Mouse (Mus musculus): ENCODE data around the gene Kmt5a. TPM values are rescaled to one million over a fixed set of nuclear protein-coding genes. Genes with fewer than 3 reads are reported as not detected.
"Not testable (repeated sequence)": the region's sequence is repeated elsewhere in the genome, so short reads cannot be mapped to it uniquely, and the experiment has no call there.

Kmt5a gene
- total RNA-seq, 2 experiments from 2014 or later: 44.3 to 48.7 TPM

DNA sequence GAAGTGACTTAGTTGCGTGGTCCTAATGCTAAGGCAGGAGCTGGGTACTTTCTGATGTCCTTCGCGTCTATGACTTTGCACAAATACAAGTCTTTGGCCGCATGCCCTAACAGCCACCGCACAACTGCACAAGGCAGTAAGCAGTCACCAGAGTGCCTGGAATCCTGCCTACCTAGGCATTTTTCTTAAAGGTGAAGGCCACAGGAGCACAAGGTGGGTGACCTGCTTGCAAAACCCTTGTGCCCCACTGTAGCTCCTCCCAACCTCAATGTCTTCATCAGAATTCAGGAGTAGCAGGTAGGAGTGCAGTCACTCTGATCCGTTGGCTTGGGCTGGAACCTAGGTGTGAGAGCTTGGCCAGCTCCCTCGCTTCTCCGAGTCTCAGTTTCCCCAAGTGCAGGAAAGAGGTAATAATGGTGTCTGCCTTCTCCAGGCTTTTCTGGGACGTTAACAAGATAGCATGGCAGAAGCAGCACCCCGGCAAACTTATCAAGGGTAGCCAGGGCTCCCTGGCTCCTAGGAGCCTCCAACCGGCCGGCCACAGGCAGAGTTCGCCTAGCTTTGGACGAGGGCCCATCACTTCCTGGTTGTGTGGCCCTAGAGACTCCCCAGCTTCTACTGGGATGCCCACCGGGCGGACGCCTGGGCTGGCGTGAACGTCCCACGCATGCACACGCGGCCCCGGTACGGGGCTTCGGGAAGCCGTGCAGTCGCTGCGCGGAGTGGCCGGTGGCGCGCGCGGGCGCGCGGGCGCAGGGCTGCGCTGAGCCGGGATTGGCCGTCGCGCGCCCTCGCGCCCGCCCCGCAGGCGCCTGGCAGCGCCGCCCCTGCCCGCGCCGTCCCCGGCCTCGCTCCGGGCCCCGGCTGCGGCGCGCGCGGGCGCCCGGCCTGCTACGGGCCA is 5.2 kb downstream of the Kmt5a start:
- intact Hi-C loops (cut with DNase I): loop anchor here (5.0 kb wide), 1 partner anchor 37 kb away; the partner anchor contains the start of gene Snrnp35
- DNase-seq (ENCODE audit: low spot score in 2 of 2): peak; percentile 68 to 80

DNA sequence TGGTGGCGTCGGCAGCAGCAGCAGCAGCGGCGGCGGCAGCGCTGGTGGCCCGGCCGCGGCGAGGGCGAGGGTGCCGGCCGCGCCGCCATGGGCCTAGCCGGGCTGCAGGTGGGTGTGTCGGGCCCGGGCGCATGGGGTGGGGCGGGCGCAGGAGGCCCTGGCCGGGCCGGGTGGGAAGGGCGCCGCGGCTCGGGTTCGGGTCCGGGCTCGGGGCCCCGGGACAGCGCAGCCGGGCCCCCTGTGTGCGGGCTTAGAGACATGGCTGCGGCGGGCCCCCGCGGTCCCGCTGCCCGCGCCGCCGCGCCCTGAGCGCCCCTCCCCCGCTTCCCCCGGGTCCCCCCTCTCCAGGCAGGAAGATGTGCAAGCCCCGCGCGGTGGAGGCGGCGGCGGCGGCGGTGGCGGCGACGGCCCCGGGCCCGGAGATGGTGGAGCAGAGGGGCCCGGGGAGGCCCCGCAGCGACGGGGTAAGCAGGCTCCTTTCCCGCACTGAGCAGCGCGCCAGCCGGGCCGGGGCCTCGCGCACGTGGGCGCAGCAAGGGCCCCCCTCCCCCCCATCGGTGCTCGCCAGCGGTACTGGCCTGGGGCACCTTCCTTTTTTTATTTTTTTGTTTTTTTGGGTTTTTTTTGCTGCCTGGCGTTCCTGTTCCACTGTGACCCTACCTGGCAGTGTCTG is 6.0 kb downstream of the Kmt5a start:
- intact Hi-C loops (cut with DNase I): loop anchor here (5.0 kb wide), 1 partner anchor 37 kb away; the partner anchor contains the start of gene Snrnp35
- peak in 1 of 2 experiments; percentile 23 for DNase-seq (ENCODE audit: low spot score in 2 of 2)

DNA sequence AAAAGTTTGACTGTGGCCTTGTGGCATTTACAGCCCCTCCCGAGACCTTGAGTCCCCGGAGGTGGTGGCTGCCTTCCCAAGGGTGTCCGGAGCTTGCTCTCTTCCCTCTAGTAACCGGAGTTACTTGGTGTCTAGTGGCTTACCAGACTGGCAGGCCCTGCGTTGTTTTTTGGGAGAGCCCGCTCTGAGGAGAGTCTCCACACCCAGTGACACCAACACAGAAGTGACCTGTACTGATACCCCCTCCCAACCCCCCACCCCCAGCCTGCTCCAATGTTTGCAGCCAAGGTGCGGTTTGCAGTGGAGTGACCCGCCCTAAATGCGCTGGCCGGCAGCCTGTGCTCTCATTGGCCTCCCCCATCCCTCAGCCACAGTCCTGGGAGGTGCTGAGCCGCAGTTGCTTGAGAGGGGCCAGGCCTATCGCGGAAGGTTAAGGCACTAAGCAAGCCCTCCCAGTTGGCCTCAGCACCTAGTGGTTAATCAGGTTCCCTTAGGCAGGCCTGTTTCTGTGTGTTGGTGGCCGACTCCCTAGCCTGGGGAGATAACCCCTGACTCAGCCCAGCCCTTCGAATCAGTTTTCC is 6.7 kb downstream of the Kmt5a start:
- intact Hi-C loops (cut with DNase I): loop anchor here (5.0 kb wide), 1 partner anchor 36 kb away; the partner anchor contains the start of gene Snrnp35
- no peak for DNase-seq (ENCODE audit: low spot score in 2 of 2)

DNA sequence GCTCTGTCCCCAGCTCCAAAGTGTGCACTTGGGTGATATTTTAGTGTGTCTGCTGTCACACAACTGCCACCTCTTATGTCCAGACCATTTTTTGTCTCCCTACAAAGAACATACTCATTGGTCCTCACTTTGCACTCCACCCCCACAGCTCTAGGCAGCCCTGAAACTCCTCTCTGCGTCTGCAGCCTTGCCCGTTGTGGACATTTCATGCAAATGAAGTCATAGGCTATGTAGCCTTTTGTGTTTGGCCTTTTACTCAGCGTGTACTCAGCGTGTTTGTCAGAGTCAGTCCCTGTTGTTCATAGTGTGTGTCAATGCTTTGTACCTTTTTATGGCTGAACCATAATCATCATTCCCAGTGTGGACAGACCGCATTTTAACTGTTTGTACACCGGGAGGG is 9.8 kb downstream of the Kmt5a start:
- intact Hi-C loops (cut with DNase I): loop anchor here (5.0 kb wide), 1 partner anchor 33 kb away; the partner anchor contains the start of gene Snrnp35

DNA sequence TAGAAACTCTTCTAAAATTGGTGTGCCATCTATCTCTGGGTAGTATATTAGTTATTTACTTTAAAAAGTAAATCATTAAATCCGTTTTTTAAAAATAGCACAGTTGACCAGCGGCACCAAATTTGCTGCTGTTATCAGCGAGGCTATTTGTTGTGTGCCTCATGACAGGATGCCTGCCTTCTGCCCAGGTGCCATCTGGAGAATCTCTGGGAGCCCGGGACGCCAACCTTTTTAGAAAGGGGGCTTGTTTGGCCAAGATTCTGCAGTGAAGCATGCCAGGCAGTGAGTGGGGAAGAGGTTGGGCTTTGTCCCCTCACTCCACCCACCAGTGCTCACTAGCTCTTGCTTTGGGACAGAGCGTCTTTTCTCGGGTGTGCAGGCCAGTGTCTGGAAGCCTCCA is 10.3 kb downstream of the Kmt5a start:
- no peak for DNase-seq (ENCODE audit: low spot score in 2 of 2)
- intact Hi-C loops (cut with DNase I): no loop called here

More for the DNA sequence above, 9.8 kb downstream of the Kmt5a start:
- no peak for DNase-seq (ENCODE audit: low spot score in 2 of 2)

DNA sequence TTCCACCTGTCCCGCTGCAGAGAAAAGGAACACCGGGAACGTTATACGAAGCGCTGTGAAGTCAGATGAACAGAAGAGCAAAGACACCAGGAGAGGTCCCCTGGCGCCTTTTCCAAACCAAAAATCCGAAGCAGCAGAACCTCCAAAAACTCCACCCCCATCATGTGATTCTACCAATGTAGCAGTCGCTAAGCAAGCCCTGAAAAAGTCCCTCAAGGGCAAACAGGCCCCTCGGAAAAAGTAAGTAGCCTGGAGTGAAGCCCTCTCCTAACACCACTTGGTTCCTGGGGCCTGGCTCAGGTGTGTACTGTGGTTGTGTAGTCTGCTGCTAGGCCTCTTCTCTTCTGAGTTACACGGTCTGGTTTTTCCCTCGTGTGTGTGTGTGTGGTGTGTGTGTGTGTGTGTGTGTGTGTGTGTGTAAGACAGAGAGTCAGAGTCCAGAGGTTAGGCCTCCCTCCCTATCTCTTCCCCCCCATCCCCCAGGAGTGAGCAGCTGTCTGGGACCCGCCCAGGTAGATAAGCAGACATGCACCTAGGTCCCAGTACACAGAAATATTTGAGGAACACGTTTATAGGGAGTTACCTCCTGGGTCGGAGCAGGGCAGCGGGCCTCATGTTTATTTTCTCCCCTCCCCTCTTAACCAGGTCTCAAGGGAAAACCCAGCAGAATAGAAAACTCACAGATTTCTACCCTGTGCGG is 11.1 kb downstream of the Kmt5a start:
- DNase-seq (ENCODE audit: low spot score in 2 of 2): no peak
- intact Hi-C loops (cut with DNase I): no loop called here

DNA sequence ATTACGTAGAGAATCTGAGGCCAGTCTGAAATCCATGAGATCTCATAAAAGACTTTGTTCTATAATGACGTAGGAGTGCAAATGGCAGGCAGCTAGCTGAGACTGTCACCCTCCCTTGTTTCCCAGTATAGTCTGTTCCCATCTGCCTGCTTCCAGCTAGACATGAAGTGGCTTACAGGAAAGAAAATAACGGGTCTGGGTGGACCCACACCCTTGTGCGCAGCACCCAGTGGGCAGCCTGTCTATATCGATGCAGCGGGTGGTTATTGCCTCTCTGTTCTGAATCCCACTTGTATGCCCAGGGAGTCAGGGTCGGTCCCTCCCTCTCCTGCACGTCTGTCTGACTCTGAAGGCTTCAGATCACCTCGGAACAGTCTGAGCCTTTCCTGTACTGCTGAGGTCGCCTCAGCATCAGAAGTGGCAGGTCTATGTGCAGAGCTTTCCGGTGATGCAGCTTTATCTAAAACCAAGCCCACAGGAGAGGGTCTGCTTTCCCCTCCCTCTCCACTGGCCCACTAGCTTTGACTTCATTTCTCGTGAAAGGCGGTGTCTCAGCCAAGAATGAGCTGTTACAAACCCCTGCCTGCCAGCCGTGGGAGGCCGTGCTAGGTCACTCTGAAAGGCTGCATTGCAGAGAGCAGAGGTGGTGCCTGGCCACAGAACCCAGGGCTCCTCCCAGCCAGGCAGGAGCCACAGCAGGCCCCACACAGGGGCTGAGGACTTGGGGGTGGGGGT is 12.9 kb downstream of the Kmt5a start:
- DNase-seq (ENCODE audit: low spot score in 2 of 2): peak in 1 of 2 experiments; percentile 51
- intact Hi-C loops (cut with DNase I): no loop called here

DNA sequence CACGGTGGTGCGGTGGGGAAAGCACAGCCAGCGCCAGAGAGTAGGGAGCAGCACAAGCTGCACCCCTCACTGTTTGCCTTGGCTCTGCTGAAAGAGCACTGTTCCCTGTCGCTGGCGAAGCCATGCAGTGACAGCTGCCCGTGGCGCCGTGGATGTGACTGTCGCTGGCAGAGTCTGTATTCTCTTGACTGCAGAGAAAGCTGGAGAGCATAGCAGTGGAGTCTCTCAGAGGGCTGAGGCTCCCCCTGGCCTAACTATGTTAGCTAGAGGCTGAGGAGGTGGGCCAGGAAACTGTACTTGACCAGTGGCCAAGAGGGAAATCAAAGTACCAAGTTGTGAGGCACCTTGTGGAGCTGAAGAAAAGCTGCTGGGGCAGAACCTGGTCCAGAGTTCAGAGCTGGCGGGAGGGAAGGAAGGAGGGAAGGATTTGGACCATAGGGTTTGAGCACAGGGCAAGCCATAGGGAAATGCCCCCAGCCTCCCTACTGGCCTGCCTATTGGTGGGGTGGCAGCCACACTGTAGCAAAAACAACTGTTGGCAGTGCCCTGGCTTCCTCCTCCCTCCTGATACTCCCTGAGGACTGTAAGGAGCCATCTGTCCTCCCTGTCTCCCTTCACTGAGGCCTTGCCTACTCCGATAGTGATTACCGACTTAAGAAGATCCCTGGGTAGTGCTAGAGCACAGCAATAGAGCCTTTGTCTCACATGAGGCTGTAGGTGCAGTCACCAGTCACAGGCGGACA is 13.8 kb downstream of the Kmt5a start:
- DNase-seq (ENCODE audit: low spot score in 2 of 2): peak; percentile 64 to 70
- intact Hi-C loops (cut with DNase I): no loop called here

DNA sequence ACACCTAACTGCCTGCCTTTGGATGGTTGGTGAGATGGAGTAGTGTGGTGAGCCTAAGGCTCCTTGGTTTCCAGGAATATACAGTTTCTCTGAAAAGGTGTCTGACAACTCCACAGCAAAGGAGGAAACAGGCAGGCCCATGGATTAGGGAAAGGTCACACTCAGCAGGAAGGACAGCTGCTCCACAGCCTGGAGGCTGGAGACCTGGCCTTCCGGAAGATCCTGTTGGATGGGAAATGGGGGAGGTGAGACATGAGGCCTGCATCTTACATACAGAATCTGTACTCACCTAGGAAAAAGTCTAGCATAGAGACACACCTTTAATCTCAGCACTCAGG is 14.3 kb downstream of the Kmt5a start:
- intact Hi-C loops (cut with DNase I): no loop called here

DNA sequence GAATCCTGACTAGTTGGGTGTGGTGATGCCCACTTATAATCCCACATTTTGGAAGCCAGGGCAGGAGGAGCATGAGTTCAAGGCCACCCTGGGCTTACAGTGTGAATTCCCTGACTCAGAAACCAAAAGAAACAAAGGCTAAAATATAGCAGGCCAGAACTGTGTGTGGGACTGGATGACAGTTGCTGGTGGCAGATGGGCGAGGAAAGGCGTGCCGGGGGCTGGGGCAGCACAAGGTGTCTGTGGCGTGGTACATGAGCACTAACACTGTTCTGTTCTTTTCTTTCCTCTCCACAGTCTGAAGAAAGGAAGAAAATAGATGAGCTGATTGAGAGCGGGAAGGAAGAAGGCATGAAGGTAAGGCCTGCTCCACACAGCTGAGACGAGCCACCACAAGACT is 17.0 kb downstream of the Kmt5a start:
- intact Hi-C loops (cut with DNase I): no loop called here
- no peak for DNase-seq (ENCODE audit: low spot score in 2 of 2)

More for the DNA sequence above, 14.3 kb downstream of the Kmt5a start:
- DNase-seq (ENCODE audit: low spot score in 2 of 2): no peak

DNA sequence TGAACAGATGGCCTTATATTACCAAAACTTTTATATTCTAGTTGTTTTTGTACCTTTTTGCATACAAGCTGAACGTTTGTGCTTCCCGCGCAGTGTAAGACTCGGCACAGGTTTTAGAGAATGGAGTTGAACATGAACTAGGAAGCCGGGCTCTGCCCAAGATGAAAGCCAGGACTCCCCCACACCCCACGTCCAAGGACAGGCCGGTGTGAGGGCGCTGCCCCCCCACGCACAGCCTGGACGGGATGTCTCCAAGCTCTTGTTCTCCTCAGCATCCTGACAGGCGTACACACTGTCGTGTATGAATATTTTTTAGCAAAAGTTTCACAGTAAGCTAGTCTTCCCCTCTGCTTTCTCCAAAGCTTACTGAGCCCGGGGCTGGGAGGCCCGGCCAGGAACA is 21.2 kb downstream of the Kmt5a start:
- DNase-seq (ENCODE audit: low spot score in 2 of 2): not testable (repeated sequence)

DNA sequence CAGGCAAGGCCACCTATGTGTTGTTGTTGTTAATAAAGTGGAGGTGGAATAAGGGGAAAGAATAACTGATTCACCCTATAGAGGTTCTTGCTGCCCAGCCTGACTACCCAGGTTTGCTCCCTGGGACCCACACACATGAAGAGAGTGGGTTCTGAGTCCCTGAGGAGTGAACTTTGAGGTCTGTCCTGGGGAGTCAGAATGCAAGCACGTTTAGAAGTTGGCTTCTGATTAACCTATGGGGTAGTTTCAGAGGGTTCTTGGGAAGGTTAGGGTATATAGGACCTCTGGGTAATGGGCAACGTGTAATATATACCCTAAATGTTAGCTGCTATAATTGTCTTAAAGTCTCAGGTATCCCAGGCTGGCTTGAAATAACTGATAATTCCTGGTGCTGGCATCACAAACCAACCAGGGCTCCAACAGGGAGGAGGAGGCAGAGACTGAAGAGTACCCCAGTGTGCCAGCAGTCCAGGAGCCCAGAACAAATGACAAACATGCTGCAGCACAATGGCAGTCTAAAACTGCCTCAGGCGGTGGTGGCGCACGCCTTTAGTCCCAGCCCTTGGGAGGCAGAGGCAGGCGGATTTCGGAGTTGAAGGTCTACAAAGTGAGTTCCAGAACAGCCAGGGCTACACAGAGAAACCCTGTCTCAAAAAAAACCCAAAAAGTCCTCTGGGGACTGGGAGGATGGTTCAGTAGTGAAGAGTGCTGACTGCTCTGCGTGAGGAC is 22.7 kb downstream of the Kmt5a start:
- intact Hi-C loops (cut with DNase I): no loop called here
- no peak for DNase-seq (ENCODE audit: low spot score in 2 of 2)

More for the DNA sequence above, 21.2 kb downstream of the Kmt5a start:
- intact Hi-C loops (cut with DNase I): not testable (repeated sequence)

DNA sequence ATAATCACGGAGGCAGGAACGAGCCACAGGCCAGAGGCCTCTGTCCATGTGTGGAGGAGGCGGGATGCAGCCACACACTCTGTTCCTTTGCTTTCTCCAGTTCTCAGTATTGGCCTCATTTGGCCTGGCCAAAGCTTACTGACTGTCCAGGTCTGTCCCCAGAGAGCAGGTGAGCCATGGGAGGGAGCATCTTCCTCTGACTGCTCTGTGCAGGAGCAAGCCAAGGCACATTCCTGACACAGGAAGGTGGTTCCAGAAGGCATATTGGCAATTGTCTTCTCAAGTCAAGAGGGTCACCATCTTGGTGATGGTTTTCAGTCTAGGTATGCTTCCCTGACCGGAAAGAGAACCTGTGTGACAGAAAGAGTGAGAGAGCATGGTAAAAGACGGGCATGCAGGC is 23.7 kb downstream of the Kmt5a start:
- DNase-seq (ENCODE audit: low spot score in 2 of 2): no peak

DNA sequence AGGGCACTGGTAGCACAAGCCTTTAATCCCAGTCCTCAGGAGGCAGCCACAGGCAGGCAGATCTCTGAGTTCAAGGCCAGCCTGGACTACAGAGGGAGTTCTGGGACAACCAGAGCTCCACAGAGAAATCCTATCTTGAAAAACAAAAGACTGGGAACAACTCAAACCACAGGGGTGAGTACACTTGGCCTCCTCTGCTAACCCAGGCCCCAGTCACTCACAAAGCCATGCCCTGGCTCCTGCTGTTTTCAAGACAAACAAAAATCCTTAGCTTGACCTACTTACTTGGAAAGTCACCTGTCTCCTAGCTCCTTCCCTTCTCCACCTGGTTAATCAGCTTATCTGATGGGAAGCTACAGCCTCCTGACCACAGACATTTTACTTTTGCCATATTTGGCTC is 25.2 kb downstream of the Kmt5a start:
- DNase-seq (ENCODE audit: low spot score in 2 of 2): no peak
- intact Hi-C loops (cut with DNase I): no loop called here

More for the DNA sequence above, 23.7 kb downstream of the Kmt5a start:
- intact Hi-C loops (cut with DNase I): no loop called here

DNA sequence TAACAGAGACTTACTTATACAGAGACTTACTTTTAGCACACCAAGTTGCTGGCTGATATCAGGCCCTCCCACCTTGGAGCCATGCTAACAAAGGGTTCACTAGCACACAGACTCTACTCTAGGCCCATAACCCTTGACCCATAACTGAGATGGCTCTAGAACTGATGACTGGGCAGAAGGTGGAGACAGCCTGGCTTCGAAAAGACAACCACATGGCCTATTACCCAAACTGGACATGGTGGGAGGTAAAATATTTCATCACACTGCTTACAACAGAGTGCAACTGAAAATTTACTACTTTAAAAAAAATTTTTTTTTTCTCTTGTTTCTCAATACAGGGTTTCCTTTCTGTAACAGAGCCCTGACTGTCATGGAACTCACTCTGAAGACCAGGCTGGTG is 28.0 kb downstream of the Kmt5a start:
- intact Hi-C loops (cut with DNase I): no loop called here

DNA sequence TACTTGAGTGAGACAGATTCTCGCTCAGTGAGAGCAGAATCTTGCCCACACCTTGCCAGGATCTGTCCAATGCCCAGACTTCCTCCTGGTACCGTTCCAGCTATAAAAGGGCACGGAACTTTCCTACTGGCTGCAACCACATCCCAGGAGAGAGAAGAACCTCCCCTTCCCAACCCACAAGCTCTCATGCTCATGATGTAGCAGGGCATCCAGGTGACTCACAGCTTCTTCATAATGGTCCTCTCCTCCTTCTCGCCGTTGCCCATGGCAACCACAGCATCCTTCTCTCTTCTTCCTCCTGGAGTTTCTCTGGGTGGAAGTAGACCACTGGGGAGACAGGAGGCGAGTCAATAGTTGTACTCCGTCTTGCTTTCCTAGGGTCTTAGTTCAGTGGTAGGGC is 28.6 kb downstream of the Kmt5a start:
- DNase-seq (ENCODE audit: low spot score in 2 of 2): no peak
- intact Hi-C loops (cut with DNase I): no loop called here

More for the DNA sequence above, 28.0 kb downstream of the Kmt5a start:
- no peak for DNase-seq (ENCODE audit: low spot score in 2 of 2)

DNA sequence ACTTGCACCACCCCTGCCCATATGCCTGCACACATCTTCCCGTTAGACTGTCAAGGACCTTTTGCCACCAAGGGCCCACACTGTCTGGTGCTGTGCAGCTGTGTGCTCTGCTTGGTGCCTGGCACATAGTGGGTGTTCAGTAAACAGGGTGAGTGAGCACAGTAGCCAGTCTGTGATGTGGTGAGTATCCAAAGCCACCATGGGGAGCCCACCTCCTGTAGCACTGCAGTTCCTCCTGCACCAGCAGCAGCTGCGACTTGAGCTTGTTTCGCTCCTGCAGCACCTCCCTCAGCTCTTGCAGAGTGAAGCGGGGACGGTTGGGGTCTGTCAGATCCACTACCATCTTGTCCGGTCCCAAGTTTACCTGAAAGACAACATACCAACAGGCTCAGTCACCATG is 29.8 kb downstream of the Kmt5a start:
- intact Hi-C loops (cut with DNase I): no loop called here
- DNase-seq (ENCODE audit: low spot score in 2 of 2): no peak
